Mouse (Mus musculus) stomach, embryonic 15.5 days (tissue): Measurements from ENCODE around the gene Gm45837. TPM values are rescaled to one million over a fixed set of nuclear protein-coding genes. Genes with fewer than 3 reads are reported as not detected.

Experiments used
- ATAC-seq: fragments of 200-750 bp; cut with Nextera tagmentation; 2 replicates; pipeline ENCODE4 v1.8.0; 2017; ENCODE audit warnings: low read depth, moderate number of reproducible peaks, moderate TSS enrichment; ENCODE audit not compliant: insufficient read depth, low FRiP score
- H3K27ac ChIP-seq: fragments of 300-500 bp; sonication (generic); 2 replicates; pipeline ENCODE4 v1.5.1; 2015; ENCODE audit warnings: mild to moderate bottlenecking, inconsistent platforms
- H3K27me3 ChIP-seq: fragments of 300-500 bp; sonication (generic); replicated peaks from 2 replicates; pipeline ENCODE4 v1.6.1; 2015; ENCODE audit warnings: inconsistent platforms
- H3K36me3 ChIP-seq: fragments of 300-500 bp; sonication (generic); 2 replicates; pipeline ENCODE4 v1.6.1; 2015; ENCODE audit warnings: inconsistent platforms
- H3K4me1 ChIP-seq: fragments of 300-500 bp; sonication (generic); 2 replicates; pipeline ENCODE4 v1.6.1; 2015; ENCODE audit warnings: inconsistent platforms
- H3K4me2 ChIP-seq: fragments of 300-500 bp; sonication (generic); 2 replicates; pipeline ENCODE4 v1.6.1; 2015; ENCODE audit warnings: mild to moderate bottlenecking, inconsistent platforms
- H3K4me3 ChIP-seq: fragments of 300-500 bp; sonication (generic); replicated peaks from 2 replicates; pipeline ENCODE4 v1.5.1; 2015; ENCODE audit warnings: inconsistent platforms
- H3K9ac ChIP-seq: fragments of 300-500 bp; sonication (generic); 2 replicates; pipeline ENCODE4 v1.6.1; 2015; ENCODE audit warnings: inconsistent platforms
- H3K9me3 ChIP-seq: fragments of 300-500 bp; sonication (generic); 2 replicates; pipeline ENCODE4 v1.6.1; 2016; ENCODE audit warnings: inconsistent platforms
- WGBS: fragments of 180-500 bp; shearing (Covaris S2); methylation state at CpG from one replicate; pipeline ENCODE4 v1.1.7; 2015; 5-methylcytosine and 5-hydroxymethylcytosine counted together
- polyA plus RNA-seq: library from polyadenylated mRNA; unstranded; fragments of >200 nt; fragmentation: Nextera tagmentation; extraction: Ambion mirVana; gene quantifications from 2 replicates; pipeline ENCODE4 v1.2.1, GENCODE M21; 2015

Gene Gm45837
- polyA plus RNA-seq, 1 experiment from 2014 or later: 8.0 TPM

DNA sequence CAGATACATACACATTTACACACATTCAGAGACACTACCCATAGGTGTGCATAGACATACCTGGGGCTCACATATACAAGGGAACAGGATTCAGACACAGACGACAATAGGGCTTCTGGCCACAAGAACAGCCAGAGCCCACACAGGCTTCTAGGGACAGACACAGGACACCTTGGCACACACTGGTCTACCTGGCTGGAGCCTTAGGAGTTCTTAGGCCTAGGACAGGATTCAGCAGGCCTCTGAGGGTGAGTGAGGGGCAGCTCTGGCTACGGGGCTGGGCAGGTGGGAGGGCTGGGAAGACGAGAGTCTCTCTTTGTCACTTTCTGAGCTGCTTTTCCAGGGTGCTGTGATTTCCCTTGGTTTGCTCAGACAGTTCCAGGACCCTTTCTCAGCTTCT, 32.4 kb upstream of the Gm45837 start:
- Histone ChIP-seq H3K27ac (peak overlapping the region; percentile 93), H3K9me3 (no peaks in the 10 kb centered on the region), H3K4me2 (peak overlapping the region; percentile 62), H3K4me3 (peak overlapping the region; percentile 37), H3K36me3 (no peaks in the 10 kb centered on the region), H3K9ac (peak overlapping the region; percentile 42), H3K27me3 (no peaks in the 10 kb centered on the region), H3K4me1 (peaks cover 25% of the 10 kb centered on the region)
- no peak for ATAC-seq
- WGBS: 41% methylated on average over 3 of the region's 3 CpGs

GRCm38 (mm10) chr7:101378796-101379465, 31.8 kb upstream of the Gm45837 start:
- ATAC-seq: no peak
- Histone ChIP-seq H3K4me3 (peak overlapping the region; percentile 37), H3K27ac (peak overlapping the region; percentile 93), H3K9ac (peak overlapping the region; percentile 42; the same call in 1 of the 2 replicates), H3K4me1 (peaks cover 30% of the 10 kb centered on the region), H3K27me3 (no peaks in the 10 kb centered on the region), H3K9me3 (no peaks in the 10 kb centered on the region), H3K4me2 (peak overlapping the region; percentile 62), H3K36me3 (no peaks in the 10 kb centered on the region)
- 43% methylated on average over 5 of the region's 5 CpGs for WGBS

DNA sequence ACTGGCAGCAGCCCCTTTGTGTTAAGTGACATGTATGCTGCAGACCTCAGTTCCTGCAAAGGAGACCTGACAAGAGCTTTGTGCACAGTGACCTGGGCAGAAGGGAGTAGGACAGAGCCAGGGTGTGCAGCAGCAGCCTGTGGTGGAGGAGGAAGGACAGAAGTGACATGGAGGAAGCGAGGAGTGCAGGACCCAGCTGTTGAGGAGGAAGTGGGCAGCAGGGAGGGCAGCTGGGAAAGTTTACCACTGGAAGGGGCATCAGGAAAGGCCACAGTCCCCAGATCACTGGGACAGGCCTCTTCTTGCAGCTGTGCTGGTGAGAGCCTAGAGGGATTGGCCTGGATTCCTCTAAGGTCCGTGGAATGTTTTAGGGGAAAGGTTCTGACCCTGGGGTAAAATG, 31.0 kb upstream of the Gm45837 start:
- no peaks in the 10 kb centered on the region for H3K27me3 ChIP-seq
- 0 out of 2 replicates have a peak overlapping the region, but pooled peaks have one; percentile 12 for H3K9ac ChIP-seq
- H3K4me2 ChIP-seq: peak overlapping the region; percentile 62
- H3K4me3 ChIP-seq: peak overlapping the region; percentile 37
- ATAC-seq: no peak
- no peaks in the 10 kb centered on the region for H3K36me3 ChIP-seq
- no peaks in the 10 kb centered on the region for H3K9me3 ChIP-seq
- WGBS: 50% methylated on average over 2 of the region's 2 CpGs
- peaks cover 38% of the 10 kb centered on the region for H3K4me1 ChIP-seq
- H3K27ac ChIP-seq: peak overlapping the region; percentile 93

GRCm38 (mm10) chr7:101381512-101381911, 29.2 kb upstream of the Gm45837 start:
- H3K9me3 ChIP-seq: no peaks in the 10 kb centered on the region
- H3K27ac ChIP-seq: no peak overlapping the region
- H3K9ac ChIP-seq: no peak overlapping the region
- no peaks in the 10 kb centered on the region for H3K36me3 ChIP-seq
- H3K4me1 ChIP-seq: peaks cover 54% of the 10 kb centered on the region
- 77% methylated on average over 6 of the region's 6 CpGs for WGBS
- no peaks in the 10 kb centered on the region for H3K27me3 ChIP-seq
- H3K4me2 ChIP-seq: no peak overlapping the region
- ATAC-seq: no peak
- no peak overlapping the region for H3K4me3 ChIP-seq

DNA sequence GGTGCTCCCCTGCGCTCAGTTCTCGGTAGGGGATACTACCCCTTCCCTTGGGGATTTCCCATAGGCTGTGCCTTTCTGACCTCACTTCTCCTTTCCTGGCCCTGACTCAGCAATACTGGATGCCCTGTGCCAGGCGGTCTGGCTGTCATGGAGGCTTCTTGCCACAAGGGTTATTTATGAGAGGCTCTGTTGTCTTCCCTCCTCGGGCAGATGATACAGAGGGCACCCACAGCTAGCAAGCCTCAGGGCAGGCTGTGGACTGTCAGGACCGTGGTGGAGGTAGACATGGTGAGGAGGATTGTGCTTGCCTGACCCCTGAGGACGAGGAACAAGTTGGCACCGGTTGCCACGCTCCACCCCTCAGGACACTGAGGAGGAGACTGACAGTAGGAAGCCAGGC, 28.3 kb upstream of the Gm45837 start:
- no peak overlapping the region for H3K4me3 ChIP-seq
- H3K4me2 ChIP-seq: no peak overlapping the region
- no peaks in the 10 kb centered on the region for H3K9me3 ChIP-seq
- WGBS: 58% methylated on average over 8 of the region's 8 CpGs
- H3K4me1 ChIP-seq: peaks cover 54% of the 10 kb centered on the region
- ATAC-seq: no peak
- peaks cover 5% of the 10 kb centered on the region; the same call in 1 of the 2 replicates for H3K36me3 ChIP-seq
- H3K27me3 ChIP-seq: no peaks in the 10 kb centered on the region
- H3K27ac ChIP-seq: 0 out of 2 replicates have a peak overlapping the region, but pooled peaks have one; percentile 11
- H3K9ac ChIP-seq: no peak overlapping the region

- Histone ChIP-seq H3K27me3 (no peaks in the 10 kb centered on the region), H3K9me3 (no peaks in the 10 kb centered on the region), H3K4me2 (no peak overlapping the region), H3K4me1 (peaks cover 42% of the 10 kb centered on the region), H3K9ac (no peak overlapping the region), H3K4me3 (no peak overlapping the region), H3K36me3 (peaks cover 9% of the 10 kb centered on the region; the same call in 1 of the 2 replicates), H3K27ac (0 out of 2 replicates have a peak overlapping the region, but pooled peaks have one; percentile 78)
- WGBS: 71% methylated on average over 3 of the region's 3 CpGs
- ATAC-seq: no peak
Observed at GRCm38 (mm10) chr7:101383756-101384155, 26.9 kb upstream of the Gm45837 start.

DNA sequence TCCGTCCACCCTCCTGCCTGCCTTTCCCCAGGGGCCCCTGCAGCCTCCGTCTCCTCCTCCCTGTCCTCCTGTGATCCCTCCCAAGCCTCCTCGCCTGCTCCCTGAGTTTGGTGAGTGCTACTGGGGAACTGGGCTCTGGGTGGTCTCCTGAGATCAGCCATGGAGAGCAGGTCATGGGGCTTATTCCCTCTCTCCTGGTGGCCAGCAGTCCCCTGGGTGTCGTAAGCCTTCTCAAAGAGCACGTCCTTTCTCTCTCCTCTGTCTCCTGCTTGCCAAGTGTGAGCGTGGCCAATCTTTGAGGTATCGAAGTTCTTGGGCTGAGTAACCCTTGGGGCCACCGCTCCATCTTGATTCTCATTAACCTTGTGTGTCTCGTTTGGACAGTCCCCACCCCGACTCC, 25.8 kb upstream of the Gm45837 start:
- H3K4me1 ChIP-seq: peaks cover 30% of the 10 kb centered on the region
- ATAC-seq: no peak
- H3K9ac ChIP-seq: no peak overlapping the region
- no peaks in the 10 kb centered on the region for H3K9me3 ChIP-seq
- peak overlapping the region; percentile 24 for H3K4me2 ChIP-seq
- H3K4me3 ChIP-seq: no peak overlapping the region
- WGBS: 37% methylated on average over 10 of the region's 10 CpGs
- peaks cover 12% of the 10 kb centered on the region; the same call in 1 of the 2 replicates for H3K36me3 ChIP-seq
- H3K27ac ChIP-seq: peak overlapping the region; percentile 78
- no peaks in the 10 kb centered on the region for H3K27me3 ChIP-seq

GRCm38 (mm10) chr7:101385331-101385733, 25.4 kb upstream of the Gm45837 start:
- Histone ChIP-seq H3K4me2 (peak overlapping the region; percentile 24), H3K27ac (peak overlapping the region; percentile 78), H3K9ac (no peak overlapping the region), H3K27me3 (no peaks in the 10 kb centered on the region), H3K4me1 (peaks cover 30% of the 10 kb centered on the region), H3K9me3 (no peaks in the 10 kb centered on the region), H3K36me3 (peaks cover 16% of the 10 kb centered on the region; the same call in 1 of the 2 replicates), H3K4me3 (no peak overlapping the region)
- WGBS: 18% methylated on average over 6 of the region's 6 CpGs
- ATAC-seq: peak; percentile 70

- ATAC-seq: peak; percentile 28; the same call in 1 of the 2 replicates
- Histone ChIP-seq H3K4me2 (peak overlapping the region; percentile 24), H3K27me3 (no peaks in the 10 kb centered on the region), H3K9ac (no peak overlapping the region), H3K36me3 (peaks cover 21% of the 10 kb centered on the region; the same call in 1 of the 2 replicates), H3K9me3 (no peaks in the 10 kb centered on the region), H3K4me1 (peaks cover 30% of the 10 kb centered on the region), H3K4me3 (no peak overlapping the region), H3K27ac (peak overlapping the region; percentile 78)
- 42% methylated on average over 10 of the region's 10 CpGs for WGBS
Observed at GRCm38 (mm10) chr7:101385866-101386452, 24.7 kb upstream of the Gm45837 start.

DNA sequence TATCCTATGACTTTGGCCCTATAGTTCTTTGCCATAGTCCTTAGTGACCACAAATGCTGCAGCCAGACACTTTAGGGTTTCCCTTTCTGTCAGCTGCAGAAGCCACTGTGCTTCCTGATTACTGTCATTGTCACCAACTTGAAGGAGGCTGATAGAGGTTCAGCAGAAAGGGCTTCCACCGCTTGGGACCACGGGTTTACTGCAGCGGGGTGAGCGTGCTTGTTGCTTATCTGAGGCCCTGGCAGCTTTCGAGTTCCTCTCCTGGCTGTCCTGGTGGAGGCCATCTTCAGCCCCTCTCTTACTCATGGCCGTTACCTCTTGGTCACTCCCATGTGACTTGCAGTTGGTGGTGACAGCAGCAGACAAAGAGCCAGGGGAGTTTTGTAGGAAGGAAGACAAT, 21.4 kb upstream of the Gm45837 start:
- peaks cover 21% of the 10 kb centered on the region; the same call in 1 of the 2 replicates for H3K36me3 ChIP-seq
- H3K27me3 ChIP-seq: no peaks in the 10 kb centered on the region
- H3K9me3 ChIP-seq: no peaks in the 10 kb centered on the region
- H3K4me1 ChIP-seq: peaks cover 41% of the 10 kb centered on the region
- no peak overlapping the region for H3K4me3 ChIP-seq
- no peak overlapping the region for H3K9ac ChIP-seq
- ATAC-seq: no peak
- H3K27ac ChIP-seq: no peak overlapping the region
- H3K4me2 ChIP-seq: no peak overlapping the region
- 80% methylated on average over 6 of the region's 6 CpGs for WGBS

GRCm38 (mm10) chr7:101391909-101392479, 18.7 kb upstream of the Gm45837 start:
- peaks cover 22% of the 10 kb centered on the region for H3K4me1 ChIP-seq
- peaks cover 30% of the 10 kb centered on the region for H3K36me3 ChIP-seq
- no peak overlapping the region for H3K4me3 ChIP-seq
- H3K4me2 ChIP-seq: 0 out of 2 replicates have a peak overlapping the region, but pooled peaks have one; percentile 21
- H3K9ac ChIP-seq: no peak overlapping the region
- 0 out of 2 replicates have a peak, but pooled peaks have one; percentile 8 for ATAC-seq
- WGBS: 42% methylated on average over 4 of the region's 4 CpGs
- peak overlapping the region; percentile 97 for H3K27ac ChIP-seq
- no peaks in the 10 kb centered on the region for H3K9me3 ChIP-seq
- no peaks in the 10 kb centered on the region for H3K27me3 ChIP-seq

- 48% methylated on average over 4 of the region's 4 CpGs for WGBS
- peak overlapping the region; percentile 97 for H3K27ac ChIP-seq
- ATAC-seq: no peak
- no peak overlapping the region for H3K9ac ChIP-seq
- H3K36me3 ChIP-seq: peaks cover 37% of the 10 kb centered on the region
- H3K4me3 ChIP-seq: no peak overlapping the region
- no peaks in the 10 kb centered on the region for H3K27me3 ChIP-seq
- peak overlapping the region; percentile 59 for H3K4me2 ChIP-seq
- no peaks in the 10 kb centered on the region for H3K9me3 ChIP-seq
- H3K4me1 ChIP-seq: peaks cover 22% of the 10 kb centered on the region
Observed at GRCm38 (mm10) chr7:101393015-101393414, 17.7 kb upstream of the Gm45837 start.
